Mouse (Mus musculus): ENCODE measurements around the gene Krtap22-2. TPM values are rescaled to one million over a fixed set of nuclear protein-coding genes. Genes with fewer than 3 reads are reported as not detected.
"Not testable (repeated sequence)": the region's sequence is repeated elsewhere in the genome, so short reads cannot be mapped to it uniquely, and the experiment has no call there.

The Krtap22-2 gene
- total RNA-seq (2014; fragmentation: Nextera tagmentation) (not detected in 2 replicates), total RNA-seq (2017) (1.0 TPM in 1 of 2 replicates, not detected in the other), polyA plus RNA-seq (2012) (not detected in 2 replicates)

- no peaks in the 10 kb centered on the region for H3K27me3 ChIP-seq (ENCODE audit: insufficient read depth, low read length)
- H3K36me3 ChIP-seq (replicated peaks), result no peaks in the 10 kb centered on the region
- TF ChIP-seq POLR2AphosphoS5 (IDR thresholded peaks at IDR 0.05; ENCODE audit: insufficient replicate concordance, low read depth, low read length) (no peak), CTCF (IDR thresholded peaks at IDR 0.05; ENCODE audit: low read depth, low read length) (no peak), GATA1 (IDR thresholded peaks at IDR 0.05; ENCODE audit: borderline replicate concordance, low read length) (no peak), TAL1 (conservative IDR thresholded peaks at IDR 0.05; ENCODE audit: low read depth, low read length) (no peak), GATA2 (IDR thresholded peaks at IDR 0.05; ENCODE audit: borderline replicate concordance, low read depth, low read length) (no peak)
- DNase-seq (ENCODE audit: low spot score) (no peak), ATAC-seq (ENCODE audit: extremely low read depth, insufficient number of reproducible peaks, low FRiP score, poor library complexity, severe bottlenecking) (no peak)
- H3K9me3 ChIP-seq (replicated peaks), result peaks cover 12% of the 10 kb centered on the region
- H3K4me3 ChIP-seq (ENCODE audit: low read depth, low read length), result no peak within 1 kb of the TSS
- no peaks in the 10 kb centered on the region for H3K4me1 ChIP-seq (ENCODE audit: insufficient read depth, low read depth, low read length)
Measured at GRCm38 (mm10) chr16:89010659-89011058, at the start of gene Krtap22-2. TSS of gene Krtap22-2 (minus strand) at chr16:89010759.

DNA sequence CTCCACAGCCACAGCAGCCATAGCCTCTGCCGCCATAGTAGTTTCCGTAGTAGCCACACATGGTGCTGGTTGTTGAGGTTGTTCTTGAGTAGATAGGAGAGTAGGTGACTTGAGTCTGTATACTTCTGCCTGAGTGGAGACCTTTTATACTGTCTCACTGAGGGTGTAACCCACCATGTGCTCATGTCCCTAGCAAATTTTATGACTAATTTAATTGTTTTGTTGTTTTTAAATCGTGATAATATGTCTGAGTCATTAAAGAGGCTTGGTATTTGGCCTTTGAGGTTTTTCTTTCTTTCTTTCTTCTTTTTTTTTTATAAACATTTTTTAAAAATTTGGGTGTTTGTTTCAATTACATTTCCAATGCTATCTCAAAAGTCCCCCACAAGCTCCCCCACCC lies 37.2 kb upstream of the Krtap22-2 start, which contains the start of gene Krtap6-5:
Krtap6-5 (minus strand) TSS at position 101 of the 400 bp plus-strand sequence.
- Histone ChIP-seq H3K4me1 (ENCODE audit: insufficient read depth, low read depth, low read length) (no peaks in the 10 kb centered on the region), H3K36me3 (replicated peaks) (no peaks in the 10 kb centered on the region), H3K4me3 (ENCODE audit: low read depth, low read length) (no peak within 1 kb of the TSS), H3K27me3 (ENCODE audit: insufficient read depth, low read length) (no peaks in the 10 kb centered on the region), H3K9me3 (replicated peaks) (peaks cover 6% of the 10 kb centered on the region; the same call in 1 of the 2 replicates)
- no peak for ATAC-seq (ENCODE audit: extremely low read depth, insufficient number of reproducible peaks, low FRiP score, poor library complexity, severe bottlenecking)
- no peak for TF ChIP-seq POLR2AphosphoS5 (IDR thresholded peaks at IDR 0.05; ENCODE audit: insufficient replicate concordance, low read depth, low read length)
- TF ChIP-seq TAL1 (conservative IDR thresholded peaks at IDR 0.05; ENCODE audit: low read depth, low read length), result no peak
- no peak for TF ChIP-seq GATA1 (IDR thresholded peaks at IDR 0.05; ENCODE audit: borderline replicate concordance, low read length)
- no peak for TF ChIP-seq CTCF (IDR thresholded peaks at IDR 0.05; ENCODE audit: low read depth, low read length)
- TF ChIP-seq GATA2 (IDR thresholded peaks at IDR 0.05; ENCODE audit: borderline replicate concordance, low read depth, low read length), result no peak
- no peak for DNase-seq (ENCODE audit: low spot score)

DNA sequence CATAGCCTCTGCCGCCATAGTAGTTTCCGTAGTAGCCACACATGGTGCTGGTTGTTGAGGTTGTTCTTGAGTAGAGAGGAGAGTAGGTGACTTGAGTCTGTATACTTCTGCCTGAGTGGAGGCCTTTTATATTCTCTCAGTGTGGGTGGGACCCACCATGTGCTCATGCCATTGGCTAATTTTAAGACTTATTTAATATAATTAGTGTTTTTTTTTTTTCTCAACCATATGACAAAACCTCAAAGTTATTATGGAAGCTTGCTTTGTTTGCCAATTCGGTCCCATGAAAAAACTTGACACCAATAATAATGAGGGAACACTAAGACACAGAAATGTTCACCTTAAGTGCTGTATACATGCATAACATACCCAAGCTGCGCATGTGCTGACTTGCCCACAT lies 30.8 kb upstream of the Krtap22-2 start, which contains the start of gene Gm10228:
Gm10228 (minus strand) TSS at position 101 of the 400 bp plus-strand sequence.
- not testable (repeated sequence) for H3K4me3 ChIP-seq (ENCODE audit: low read depth, low read length); H3K9me3 ChIP-seq (replicated peaks); ATAC-seq (ENCODE audit: extremely low read depth, insufficient number of reproducible peaks, low FRiP score, poor library complexity, severe bottlenecking); DNase-seq (ENCODE audit: low spot score); H3K36me3 ChIP-seq (replicated peaks); H3K27me3 ChIP-seq (ENCODE audit: insufficient read depth, low read length); H3K4me1 ChIP-seq (ENCODE audit: insufficient read depth, low read depth, low read length)

DNA sequence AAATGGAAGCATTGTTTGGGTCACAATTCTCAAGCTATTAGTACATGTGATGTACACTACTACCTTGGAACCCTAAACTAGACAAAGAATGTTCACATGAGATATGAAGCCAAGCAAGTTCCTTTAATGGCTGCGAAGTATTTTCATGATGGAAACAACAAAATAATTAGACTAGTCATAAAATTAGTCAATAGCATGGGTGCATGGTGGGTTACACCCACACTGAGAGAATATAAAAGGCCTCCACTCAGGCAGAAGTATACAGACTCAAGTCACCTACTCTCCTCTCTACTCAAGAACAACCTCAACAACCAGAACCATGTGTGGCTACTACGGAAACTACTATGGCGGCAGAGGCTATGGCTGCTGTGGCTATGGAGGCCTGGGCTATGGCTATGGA lies 20.8 kb upstream of the Krtap22-2 start, which contains the start of gene Krtap6-1:
Krtap6-1 (plus strand) TSS at position 301 of the 400 bp plus-strand sequence.
- not testable (repeated sequence) for ATAC-seq (ENCODE audit: extremely low read depth, insufficient number of reproducible peaks, low FRiP score, poor library complexity, severe bottlenecking); DNase-seq (ENCODE audit: low spot score)

GRCm38 (mm10) chr16:89014984-89015383 lies 4.4 kb upstream of the Krtap22-2 start, which contains the start of gene Gm10229:
TSS of gene Gm10229 (plus strand) at chr16:89015284.
- H3K4me3 ChIP-seq (ENCODE audit: low read depth, low read length); H3K4me1 ChIP-seq (ENCODE audit: insufficient read depth, low read depth, low read length); H3K27me3 ChIP-seq (ENCODE audit: insufficient read depth, low read length); H3K36me3 ChIP-seq (replicated peaks); H3K9me3 ChIP-seq (replicated peaks); ATAC-seq (ENCODE audit: extremely low read depth, insufficient number of reproducible peaks, low FRiP score, poor library complexity, severe bottlenecking); DNase-seq (ENCODE audit: low spot score): not testable (repeated sequence)

More for the DNA sequence above, 20.8 kb upstream of the Krtap22-2 start, which contains the start of gene Krtap6-1:
- not testable (repeated sequence) for H3K4me3 ChIP-seq (ENCODE audit: low read depth, low read length); H3K36me3 ChIP-seq (replicated peaks); H3K4me1 ChIP-seq (ENCODE audit: insufficient read depth, low read depth, low read length); H3K27me3 ChIP-seq (ENCODE audit: insufficient read depth, low read length); H3K9me3 ChIP-seq (replicated peaks)

GRCm38 (mm10) chr16:89013973-89014372 lies 3.4 kb upstream of the Krtap22-2 start:
- H3K4me1 ChIP-seq (ENCODE audit: insufficient read depth, low read depth, low read length), result no peaks in the 10 kb centered on the region
- no peaks in the 10 kb centered on the region for H3K36me3 ChIP-seq (replicated peaks)
- no peak for TF ChIP-seq TAL1 (conservative IDR thresholded peaks at IDR 0.05; ENCODE audit: low read depth, low read length)
- no peak for TF ChIP-seq POLR2AphosphoS5 (IDR thresholded peaks at IDR 0.05; ENCODE audit: insufficient replicate concordance, low read depth, low read length)
- no peak for TF ChIP-seq GATA2 (IDR thresholded peaks at IDR 0.05; ENCODE audit: borderline replicate concordance, low read depth, low read length)
- no peak for TF ChIP-seq GATA1 (IDR thresholded peaks at IDR 0.05; ENCODE audit: borderline replicate concordance, low read length)
- no peak for TF ChIP-seq CTCF (IDR thresholded peaks at IDR 0.05; ENCODE audit: low read depth, low read length)
- H3K27me3 ChIP-seq (ENCODE audit: insufficient read depth, low read length), result no peaks in the 10 kb centered on the region
- H3K4me3 ChIP-seq (ENCODE audit: low read depth, low read length), result no peak overlapping the region
- no peak for ATAC-seq (ENCODE audit: extremely low read depth, insufficient number of reproducible peaks, low FRiP score, poor library complexity, severe bottlenecking)
- peaks cover 12% of the 10 kb centered on the region for H3K9me3 ChIP-seq (replicated peaks)
- no peak for DNase-seq (ENCODE audit: low spot score)

DNA sequence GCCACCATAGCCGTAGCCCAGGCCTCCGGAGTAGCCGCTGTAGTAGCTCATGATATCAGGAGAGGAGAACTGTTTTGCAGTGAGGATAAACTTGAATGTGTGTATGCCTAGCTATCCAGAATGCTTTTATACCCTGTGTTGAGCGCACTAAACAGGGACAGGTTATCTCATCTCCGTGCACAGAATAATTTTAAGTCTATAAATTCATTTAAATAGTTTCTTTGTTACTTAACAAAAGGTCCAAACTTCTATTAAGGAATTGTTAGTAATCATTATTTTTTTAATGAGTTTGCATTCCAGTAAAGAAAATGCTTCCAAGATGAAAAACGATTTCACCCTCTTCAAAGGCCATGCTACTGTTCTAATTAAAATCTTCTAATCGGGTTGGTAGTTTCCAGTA lies 47.8 kb downstream of the Krtap22-2 start, which contains the start of gene Krtap16-3:
Krtap16-3 (minus strand) TSS at position 101 of the 400 bp plus-strand sequence.
- Histone ChIP-seq H3K9me3 (replicated peaks) (peaks cover 11% of the 10 kb centered on the region), H3K4me3 (ENCODE audit: low read depth, low read length) (no peak within 1 kb of the TSS), H3K4me1 (ENCODE audit: insufficient read depth, low read depth, low read length) (no peaks in the 10 kb centered on the region), H3K36me3 (replicated peaks) (no peaks in the 10 kb centered on the region), H3K27me3 (ENCODE audit: insufficient read depth, low read length) (no peaks in the 10 kb centered on the region)
- no peak for ATAC-seq (ENCODE audit: extremely low read depth, insufficient number of reproducible peaks, low FRiP score, poor library complexity, severe bottlenecking)
- DNase-seq (ENCODE audit: low spot score), result no peak
- TF ChIP-seq TAL1 (conservative IDR thresholded peaks at IDR 0.05; ENCODE audit: low read depth, low read length) (no peak), GATA1 (IDR thresholded peaks at IDR 0.05; ENCODE audit: borderline replicate concordance, low read length) (no peak), GATA2 (IDR thresholded peaks at IDR 0.05; ENCODE audit: borderline replicate concordance, low read depth, low read length) (no peak), CTCF (IDR thresholded peaks at IDR 0.05; ENCODE audit: low read depth, low read length) (no peak), POLR2AphosphoS5 (IDR thresholded peaks at IDR 0.05; ENCODE audit: insufficient replicate concordance, low read depth, low read length) (no peak)

Other genes with a start within 250 kb of the Krtap22-2 start
Only the 20 nearest of the 24 such genes appear.
- not detected in 2 replicates for gene Krtap15, start 190.5 kb downstream of the Krtap22-2 start, total RNA-seq (2014; fragmentation: Nextera tagmentation)
- not detected in 2 replicates for gene Krtap15, start 190.5 kb downstream of the Krtap22-2 start, total RNA-seq (2017)
- gene Krtap15, start 190.5 kb downstream of the Krtap22-2 start, polyA plus RNA-seq (2012), result not detected in 2 replicates
- gene Krtap14, start 184.6 kb downstream of the Krtap22-2 start, total RNA-seq (2014; fragmentation: Nextera tagmentation), result not detected in 2 replicates
- 0.17 TPM in 1 of 2 replicates, not detected in the other for gene Krtap14, start 184.6 kb downstream of the Krtap22-2 start, total RNA-seq (2017)
- gene Krtap14, start 184.6 kb downstream of the Krtap22-2 start, polyA plus RNA-seq (2012), result not detected in 2 replicates
- gene Krtap19-1, start 141.3 kb downstream of the Krtap22-2 start, total RNA-seq (2014; fragmentation: Nextera tagmentation), result not detected in 2 replicates
- gene Krtap19-1, start 141.3 kb downstream of the Krtap22-2 start, total RNA-seq (2017), result not detected in 2 replicates
- gene Krtap19-1, start 141.3 kb downstream of the Krtap22-2 start, polyA plus RNA-seq (2012), result not detected in 2 replicates
- not detected in 2 replicates for gene Krtap19-2, start 136.5 kb downstream of the Krtap22-2 start, total RNA-seq (2014; fragmentation: Nextera tagmentation)
- gene Krtap19-2, start 136.5 kb downstream of the Krtap22-2 start, total RNA-seq (2017), result not detected in 2 replicates
- gene Krtap19-2, start 136.5 kb downstream of the Krtap22-2 start, polyA plus RNA-seq (2012), result not detected in 2 replicates
- gene Krtap19-3, start 132.7 kb downstream of the Krtap22-2 start, total RNA-seq (2014; fragmentation: Nextera tagmentation), result not detected in 2 replicates
- not detected in 2 replicates for gene Krtap19-3, start 132.7 kb downstream of the Krtap22-2 start, total RNA-seq (2017)
- not detected in 2 replicates for gene Krtap19-3, start 132.7 kb downstream of the Krtap22-2 start, polyA plus RNA-seq (2012)
- not detected in 2 replicates for gene Krtap19-4, start 125.7 kb downstream of the Krtap22-2 start, total RNA-seq (2014; fragmentation: Nextera tagmentation)
- gene Krtap19-4, start 125.7 kb downstream of the Krtap22-2 start, total RNA-seq (2017), result not detected in 2 replicates
- not detected in 2 replicates for gene Krtap19-4, start 125.7 kb downstream of the Krtap22-2 start, polyA plus RNA-seq (2012)
- gene Krtap19-5, start 114.3 kb downstream of the Krtap22-2 start, total RNA-seq (2014; fragmentation: Nextera tagmentation), result not detected in 2 replicates
- not detected in 2 replicates for gene Krtap19-5, start 114.3 kb downstream of the Krtap22-2 start, total RNA-seq (2017)
- gene Krtap19-5, start 114.3 kb downstream of the Krtap22-2 start, polyA plus RNA-seq (2012), result not detected in 2 replicates
- gene Krtap19-9b, start 78.5 kb downstream of the Krtap22-2 start, total RNA-seq (2014; fragmentation: Nextera tagmentation), result not detected in 2 replicates
- gene Krtap19-9b, start 78.5 kb downstream of the Krtap22-2 start, total RNA-seq (2017), result not detected in 2 replicates
- not detected in 2 replicates for gene Krtap19-9b, start 78.5 kb downstream of the Krtap22-2 start, polyA plus RNA-seq (2012)
- gene Krtap16-3, start 47.9 kb downstream of the Krtap22-2 start, total RNA-seq (2014; fragmentation: Nextera tagmentation), result not detected in 2 replicates
- gene Krtap16-3, start 47.9 kb downstream of the Krtap22-2 start, total RNA-seq (2017), result 0.23 TPM in 1 of 2 replicates, not detected in the other
- gene Krtap16-3, start 47.9 kb downstream of the Krtap22-2 start, polyA plus RNA-seq (2012), result not detected in 2 replicates
- gene Gm10229, start 4.5 kb upstream of the Krtap22-2 start, total RNA-seq (2014; fragmentation: Nextera tagmentation), result not detected in 2 replicates
- gene Gm10229, start 4.5 kb upstream of the Krtap22-2 start, total RNA-seq (2017), result not detected in 2 replicates
- not detected in 2 replicates for gene Gm10229, start 4.5 kb upstream of the Krtap22-2 start, polyA plus RNA-seq (2012)
- gene Krtap6-1, start 20.9 kb upstream of the Krtap22-2 start, total RNA-seq (2014; fragmentation: Nextera tagmentation), result not detected in 2 replicates
- not detected in 2 replicates for gene Krtap6-1, start 20.9 kb upstream of the Krtap22-2 start, total RNA-seq (2017)
- not detected in 2 replicates for gene Krtap6-1, start 20.9 kb upstream of the Krtap22-2 start, polyA plus RNA-seq (2012)
- gene Gm10228, start 30.7 kb upstream of the Krtap22-2 start, total RNA-seq (2014; fragmentation: Nextera tagmentation), result not detected in 2 replicates
- gene Gm10228, start 30.7 kb upstream of the Krtap22-2 start, total RNA-seq (2017), result not detected in 2 replicates
- not detected in 2 replicates for gene Gm10228, start 30.7 kb upstream of the Krtap22-2 start, polyA plus RNA-seq (2012)
- gene Krtap6-5, start 37.1 kb upstream of the Krtap22-2 start, total RNA-seq (2014; fragmentation: Nextera tagmentation), result not detected in 2 replicates
- not detected in 2 replicates for gene Krtap6-5, start 37.1 kb upstream of the Krtap22-2 start, total RNA-seq (2017)
- gene Krtap6-5, start 37.1 kb upstream of the Krtap22-2 start, polyA plus RNA-seq (2012), result not detected in 2 replicates
- not detected in 2 replicates for gene 1110025L11Rik, start 53.2 kb upstream of the Krtap22-2 start, total RNA-seq (2014; fragmentation: Nextera tagmentation)
- gene 1110025L11Rik, start 53.2 kb upstream of the Krtap22-2 start, total RNA-seq (2017), result not detected in 2 replicates
- not detected in 2 replicates for gene 1110025L11Rik, start 53.2 kb upstream of the Krtap22-2 start, polyA plus RNA-seq (2012)
- not detected in 2 replicates for gene Krtap6-3, start 73.3 kb upstream of the Krtap22-2 start, total RNA-seq (2014; fragmentation: Nextera tagmentation)
- gene Krtap6-3, start 73.3 kb upstream of the Krtap22-2 start, total RNA-seq (2017), result 0.44 TPM in 1 of 2 replicates, not detected in the other
- not detected in 2 replicates for gene Krtap6-3, start 73.3 kb upstream of the Krtap22-2 start, polyA plus RNA-seq (2012)
- not detected in 2 replicates for gene Gm6358, start 130.1 kb upstream of the Krtap22-2 start, total RNA-seq (2014; fragmentation: Nextera tagmentation)
- gene Gm6358, start 130.1 kb upstream of the Krtap22-2 start, total RNA-seq (2017), result not detected in 2 replicates
- gene Gm6358, start 130.1 kb upstream of the Krtap22-2 start, polyA plus RNA-seq (2012), result not detected in 2 replicates
- gene Gm10061, start 140.3 kb upstream of the Krtap22-2 start, total RNA-seq (2014; fragmentation: Nextera tagmentation), result not detected in 2 replicates
- gene Gm10061, start 140.3 kb upstream of the Krtap22-2 start, total RNA-seq (2017), result 0.49 TPM in 1 of 2 replicates, not detected in the other
- gene Gm10061, start 140.3 kb upstream of the Krtap22-2 start, polyA plus RNA-seq (2012), result not detected in 2 replicates
- not detected in 2 replicates for gene Gm9789, start 147.2 kb upstream of the Krtap22-2 start, total RNA-seq (2014; fragmentation: Nextera tagmentation)
- gene Gm9789, start 147.2 kb upstream of the Krtap22-2 start, total RNA-seq (2017), result not detected in 2 replicates
- gene Gm9789, start 147.2 kb upstream of the Krtap22-2 start, polyA plus RNA-seq (2012), result not detected in 2 replicates
- gene Gm7735, start 158.7 kb upstream of the Krtap22-2 start, total RNA-seq (2014; fragmentation: Nextera tagmentation), result not detected in 2 replicates
- not detected in 2 replicates for gene Gm7735, start 158.7 kb upstream of the Krtap22-2 start, total RNA-seq (2017)
- gene Gm7735, start 158.7 kb upstream of the Krtap22-2 start, polyA plus RNA-seq (2012), result not detected in 2 replicates
- gene 1110057P08Rik, start 164.0 kb upstream of the Krtap22-2 start, total RNA-seq (2014; fragmentation: Nextera tagmentation), result not detected in 2 replicates
- not detected in 2 replicates for gene 1110057P08Rik, start 164.0 kb upstream of the Krtap22-2 start, total RNA-seq (2017)
- gene 1110057P08Rik, start 164.0 kb upstream of the Krtap22-2 start, polyA plus RNA-seq (2012), result not detected in 2 replicates